Mouse (Mus musculus) lung, embryonic 14.5 days (tissue): ENCODE data around the gene Csf2ra. TPM values are rescaled to one million over a fixed set of nuclear protein-coding genes. Genes with fewer than 3 reads are reported as not detected.
A peak's percentile ranks its signal among the peaks of the same experiment; 100 is the strongest.

Experiments
- ATAC-seq: fragments of 200-750 bp; cut with Nextera tagmentation; 2 replicates; pipeline ENCODE4 v1.8.0; 2017; ENCODE audit warnings: mild to moderate bottlenecking, moderate TSS enrichment, moderate library complexity; ENCODE audit not compliant: insufficient read depth
- DNase-seq: peaks from one replicate; pipeline ENCODE4 v3.0.0-alpha.2; 2015
- H3K27ac ChIP-seq: fragments of 300-500 bp; sonication (generic); 2 replicates; pipeline ENCODE4 v1.5.1; 2014; ENCODE audit warnings: low read depth, mild to moderate bottlenecking, moderate library complexity
- H3K27me3 ChIP-seq: fragments of 300-500 bp; sonication (generic); 2 replicates; pipeline ENCODE4 v1.6.1; 2014; ENCODE audit warnings: low read length, control low read depth; ENCODE audit not compliant: insufficient read depth
- H3K36me3 ChIP-seq: fragments of 300-500 bp; sonication (generic); 2 replicates; pipeline ENCODE4 v1.6.1; 2014; ENCODE audit warnings: control low read depth; ENCODE audit not compliant: insufficient read depth
- H3K4me1 ChIP-seq: fragments of 300-500 bp; sonication (generic); 2 replicates; pipeline ENCODE4 v1.6.1; 2014; ENCODE audit warnings: antibody characterized with exemption, control low read depth; ENCODE audit not compliant: insufficient read depth
- H3K4me2 ChIP-seq: fragments of 300-500 bp; sonication (generic); 2 replicates; pipeline ENCODE4 v1.6.1; 2014; ENCODE audit warnings: mild to moderate bottlenecking
- H3K4me3 ChIP-seq: fragments of 300-500 bp; sonication (generic); 2 replicates; pipeline ENCODE4 v1.5.1; 2014; ENCODE audit warnings: low read depth, low read length
- H3K9ac ChIP-seq: fragments of 300-500 bp; sonication (generic); 2 replicates; pipeline ENCODE4 v1.6.1; 2014
- H3K9me3 ChIP-seq: fragments of 300-500 bp; sonication (generic); 2 replicates; pipeline ENCODE4 v1.6.1; 2016; ENCODE audit warnings: low read depth, low read length, control low read depth
- CTCF ChIP-seq: IDR thresholded peaks from 2 replicates; pipeline ENCODE4 v1.5.1; 2016; ENCODE audit warnings: antibody characterized with exemption, low read depth
- WGBS: fragments of 180-500 bp; shearing (Covaris S2); extraction: QIAGEN DNeasy Blood & Tissue Kit; methylation state at CpG from one replicate; pipeline ENCODE4 v1.1.7; 2014; 5-methylcytosine and 5-hydroxymethylcytosine counted together
- polyA plus RNA-seq: library from polyadenylated mRNA; unstranded; fragments of >200 nt; fragmentation: Nextera tagmentation; extraction: Ambion mirVana; gene quantifications from 2 replicates; pipeline ENCODE4 v1.2.1, GENCODE M21; 2014

The Csf2ra gene
- polyA plus RNA-seq, 1 experiment from 2014 or later: 24.4 TPM

- no peak for TF ChIP-seq CTCF
- no peak for DNase-seq
- no peaks in the 10 kb centered on the region for H3K4me1 ChIP-seq
- no peak overlapping the region for H3K4me3 ChIP-seq
- H3K9ac ChIP-seq: no peak overlapping the region
- no peak overlapping the region for H3K4me2 ChIP-seq
- ATAC-seq: no peak
- no peak overlapping the region for H3K27ac ChIP-seq
- H3K36me3 ChIP-seq: no peaks in the 10 kb centered on the region
- H3K27me3 ChIP-seq: no peaks in the 10 kb centered on the region
- no peaks in the 10 kb centered on the region for H3K9me3 ChIP-seq
- 82% methylated on average over 2 of the region's 2 CpGs for WGBS
Measured at GRCm38 (mm10) chr19:61237967-61238366, 9.7 kb upstream of the Csf2ra start.

- Histone ChIP-seq H3K27ac (no peak overlapping the region), H3K36me3 (no peaks in the 10 kb centered on the region), H3K4me1 (no peaks in the 10 kb centered on the region), H3K9ac (no peak overlapping the region), H3K27me3 (no peaks in the 10 kb centered on the region), H3K9me3 (no peaks in the 10 kb centered on the region), H3K4me3 (no peak overlapping the region), H3K4me2 (no peak overlapping the region)
- DNase-seq (no peak), ATAC-seq (no peak)
- WGBS: 54% methylated on average over 5 of the region's 5 CpGs
- TF ChIP-seq CTCF: no peak
Measured at GRCm38 (mm10) chr19:61234532-61234931, 6.3 kb upstream of the Csf2ra start.

- peak overlapping the region; percentile 55 for H3K4me3 ChIP-seq
- H3K4me2 ChIP-seq: peak overlapping the region; percentile 65
- peak overlapping the region; percentile 92 for H3K27ac ChIP-seq
- no peaks in the 10 kb centered on the region for H3K4me1 ChIP-seq
- peaks cover 5% of the 10 kb centered on the region; the same call in 1 of the 2 replicates for H3K9me3 ChIP-seq
- ATAC-seq: peak; percentile 87
- peak overlapping the region; percentile 39 for H3K9ac ChIP-seq
- no peak for TF ChIP-seq CTCF
- peak; percentile 94 for DNase-seq
- no peaks in the 10 kb centered on the region for H3K36me3 ChIP-seq
- no peaks in the 10 kb centered on the region for H3K27me3 ChIP-seq
- 3% methylated on average over 67 of the region's 71 CpGs for WGBS
Measured at GRCm38 (mm10) chr19:61226928-61227854, 1.0 kb downstream of the Csf2ra start.

DNA sequence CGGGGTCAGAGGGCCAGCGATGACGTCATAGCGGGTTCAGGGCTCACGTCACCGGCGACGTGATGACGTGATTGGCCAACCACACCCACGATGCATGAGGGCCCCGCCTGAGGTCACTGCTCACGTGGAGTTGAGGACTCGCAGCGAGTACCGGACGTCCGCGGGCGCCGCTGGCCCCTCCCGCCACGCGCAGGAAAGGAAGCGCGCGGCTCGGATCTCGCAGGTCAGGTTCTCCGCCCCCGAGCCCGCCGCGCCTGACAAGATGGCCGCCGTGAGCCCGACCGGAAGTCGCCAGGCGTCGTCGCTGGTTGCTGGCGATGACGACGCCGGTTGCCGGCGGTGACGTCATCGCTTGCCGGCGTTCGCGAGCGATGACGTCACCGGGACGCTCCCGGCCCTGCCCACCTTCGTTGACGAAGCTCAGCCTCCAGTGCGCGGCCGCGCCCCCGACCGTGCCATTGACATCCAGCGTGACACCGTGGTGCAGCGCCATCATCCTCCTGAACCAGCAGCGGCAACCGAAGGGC is 1.8 kb downstream of the Csf2ra start:
- peak; percentile 16; the same call in 1 of the 2 replicates for TF ChIP-seq CTCF
- no peaks in the 10 kb centered on the region for H3K27me3 ChIP-seq
- peak; percentile 25 for ATAC-seq
- H3K9me3 ChIP-seq: peaks cover 5% of the 10 kb centered on the region; the same call in 1 of the 2 replicates
- H3K4me2 ChIP-seq: peak overlapping the region; percentile 65
- H3K9ac ChIP-seq: peak overlapping the region; percentile 32; the same call in 1 of the 2 replicates
- DNase-seq: peak; percentile 87
- H3K4me1 ChIP-seq: no peaks in the 10 kb centered on the region
- peak overlapping the region; percentile 92 for H3K27ac ChIP-seq
- WGBS: 2% methylated on average over 68 of the region's 71 CpGs
- H3K4me3 ChIP-seq: peak overlapping the region; percentile 55
- H3K36me3 ChIP-seq: no peaks in the 10 kb centered on the region

GRCm38 (mm10) chr19:61225526-61226400 is 2.5 kb downstream of the Csf2ra start:
- H3K27me3 ChIP-seq: no peaks in the 10 kb centered on the region

DNA sequence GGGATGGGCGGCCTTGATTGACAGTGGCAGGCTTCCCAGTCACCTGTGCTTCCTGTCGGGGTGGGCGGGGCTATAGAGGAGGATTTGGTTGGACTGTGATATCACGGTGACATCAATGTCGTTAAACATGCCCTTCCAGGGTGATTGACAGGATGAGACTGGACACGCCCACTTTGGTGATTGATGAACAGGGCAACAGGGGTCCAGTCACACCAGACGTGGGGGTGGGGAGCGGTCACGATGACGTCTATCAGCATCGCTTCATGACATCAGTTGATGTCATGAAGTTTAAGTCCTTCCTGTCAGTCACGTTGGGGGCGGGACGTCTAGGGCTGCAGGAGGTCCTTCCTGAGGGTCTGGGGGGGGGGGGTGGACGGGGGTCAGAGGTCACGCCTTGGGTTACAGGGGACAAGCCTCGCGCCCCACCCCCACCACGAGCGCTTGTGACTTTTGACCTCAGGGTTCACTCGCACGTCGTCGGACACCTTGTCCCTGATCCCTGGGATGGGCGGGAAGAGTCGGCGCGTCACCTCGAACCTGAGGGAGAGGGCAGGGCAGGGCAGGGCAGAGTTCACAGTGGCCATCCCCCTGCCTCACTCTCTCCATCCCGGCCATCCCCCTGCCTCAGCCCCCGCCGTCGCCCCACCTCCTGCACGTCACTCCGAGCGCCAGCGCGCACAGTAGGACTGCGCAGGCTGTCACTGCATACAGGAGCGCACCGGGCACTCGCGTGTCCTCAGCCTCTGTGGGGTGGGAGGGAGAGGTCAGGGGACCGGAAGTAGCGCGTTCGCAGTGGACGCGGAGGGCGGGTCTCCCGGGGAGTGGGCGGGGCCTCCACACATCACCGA is 3.3 kb downstream of the Csf2ra start:
- Histone ChIP-seq H3K4me2 (peak overlapping the region; percentile 65), H3K9ac (no peak overlapping the region), H3K9me3 (peaks cover 5% of the 10 kb centered on the region; the same call in 1 of the 2 replicates), H3K27me3 (no peaks in the 10 kb centered on the region), H3K4me3 (peak overlapping the region; percentile 55), H3K27ac (no peak overlapping the region), H3K4me1 (no peaks in the 10 kb centered on the region), H3K36me3 (no peaks in the 10 kb centered on the region)
- peak; percentile 5 for ATAC-seq
- no peak for TF ChIP-seq CTCF
- DNase-seq: peak; percentile 65
- 36% methylated on average over 51 of the region's 53 CpGs for WGBS

More at GRCm38 (mm10) chr19:61225526-61226400, 2.5 kb downstream of the Csf2ra start:
- ATAC-seq (peak; percentile 48), DNase-seq (peak; percentile 92)
- 8% methylated on average over 70 of the region's 70 CpGs for WGBS
- Histone ChIP-seq H3K4me2 (peak overlapping the region; percentile 65), H3K4me1 (no peaks in the 10 kb centered on the region), H3K36me3 (no peaks in the 10 kb centered on the region), H3K4me3 (peak overlapping the region; percentile 55), H3K9me3 (peaks cover 5% of the 10 kb centered on the region; the same call in 1 of the 2 replicates), H3K9ac (no peak overlapping the region; the same call in 1 of the 2 replicates), H3K27ac (peak overlapping the region; percentile 92)
- TF ChIP-seq CTCF: no peak
